ENCODE assay signal across 9 mouse cellular contexts in the genomic region with DNA sequence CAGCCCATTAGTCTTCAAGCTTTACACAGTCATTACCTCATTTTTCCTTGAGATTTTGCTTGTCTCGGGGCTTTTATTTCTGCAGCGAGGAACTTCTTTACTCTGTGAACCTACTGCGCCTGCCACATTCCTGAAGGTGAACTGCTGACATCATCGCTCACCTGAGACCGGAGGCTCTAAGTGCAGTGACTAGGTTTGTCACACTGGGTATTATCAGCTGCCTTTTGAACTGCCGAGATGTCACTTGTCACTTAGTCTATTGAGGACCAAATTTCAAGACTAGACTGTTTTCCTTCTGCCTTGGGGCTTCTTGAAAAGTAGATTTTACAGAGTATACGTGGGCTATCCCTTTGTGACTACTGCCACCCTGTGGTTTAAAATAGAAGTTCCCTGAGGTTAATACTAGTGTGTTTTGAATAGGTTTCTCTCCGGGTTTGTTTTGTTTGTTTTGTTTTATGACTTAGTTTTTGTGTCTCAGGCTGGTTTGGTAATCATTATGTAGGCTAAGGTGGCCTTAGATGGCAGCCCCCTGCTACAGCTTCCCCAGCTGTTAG. TPM values are rescaled to one million over a fixed set of nuclear protein-coding genes. Genes with fewer than 3 reads are reported as not detected.
DNase-seq lines count a peak whose midpoint lies in the region; ATAC-seq and TF ChIP-seq lines count a peak whose summit lies in the region.
"Had no signal": no experiment of that assay in that cellular context is flagged by ENCODE, and none has a peak within 500 bp of the region (broad histone marks: within the 10 kb centered on the region; RNA-seq: fewer than 3 reads in every experiment).

No protein-coding gene starts in this region.

- peak; percentile 73 for TF ChIP-seq CTCF in lung, embryonic 14.5 days (IDR thresholded peaks at IDR 0.05; ENCODE audit: low read depth)

- H3K9me3 ChIP-seq in limb, embryonic 13.5 days: no peaks in the 10 kb centered on the region
- no peaks in the 10 kb centered on the region for H3K9me3 ChIP-seq in limb, embryonic 10.5 days (replicated peaks)
- H3K9me3 ChIP-seq in lung, embryonic 14.5 days (ENCODE audit: low read depth, low read length): no peaks in the 10 kb centered on the region
- H3K9me3 ChIP-seq: heart, embryonic 13.5 days had no signal

- H3K27me3 ChIP-seq in limb, embryonic 13.5 days: peaks cover 48% of the 10 kb centered on the region
- H3K27me3 ChIP-seq in limb, embryonic 10.5 days (ENCODE audit: low read depth, poor library complexity, severe bottlenecking): peaks cover 44% of the 10 kb centered on the region
- H3K27me3 ChIP-seq in lung, embryonic 14.5 days (ENCODE audit: insufficient read depth, low read length): no peaks in the 10 kb centered on the region

- H3K4me1 ChIP-seq in limb, embryonic 13.5 days: peaks cover 57% of the 10 kb centered on the region
- H3K4me1 ChIP-seq in limb, embryonic 10.5 days: peaks cover 57% of the 10 kb centered on the region
- H3K4me1 ChIP-seq in lung, embryonic 14.5 days (ENCODE audit: insufficient read depth): peaks cover 7% of the 10 kb centered on the region; the same call in 1 of the 2 replicates

- no peak overlapping the region for H3K4me3 ChIP-seq in limb, embryonic 13.5 days
- H3K4me3 ChIP-seq in limb, embryonic 10.5 days: no peak overlapping the region
- H3K4me3 ChIP-seq in lung, embryonic 14.5 days (ENCODE audit: low read depth, low read length): no peak overlapping the region

- peaks cover 14% of the 10 kb centered on the region for H3K36me3 ChIP-seq in limb, embryonic 13.5 days
- H3K36me3 ChIP-seq in limb, embryonic 10.5 days: peaks cover 23% of the 10 kb centered on the region
- H3K36me3 ChIP-seq in lung, embryonic 14.5 days (ENCODE audit: insufficient read depth): peaks cover 13% of the 10 kb centered on the region; the same call in 1 of the 2 replicates

- WGBS in limb, embryonic 13.5 days: 40% methylated on average over 8 of the region's 8 CpGs
- 41% methylated on average over 8 of the region's 8 CpGs for WGBS in limb, embryonic 10.5 days
- WGBS in lung, embryonic 14.5 days: 28% methylated on average over 8 of the region's 8 CpGs

- no peak overlapping the region for H3K9ac ChIP-seq in limb, embryonic 13.5 days
- H3K9ac ChIP-seq in lung, embryonic 14.5 days: no peak overlapping the region

- ATAC-seq in limb, embryonic 13.5 days (ENCODE audit: low FRiP score, low read depth): peak; percentile 35; the same call in 1 of the 2 replicates
- ATAC-seq in lung, embryonic 14.5 days (ENCODE audit: insufficient read depth): no peak

- no peak overlapping the region for H3K4me2 ChIP-seq in limb, embryonic 13.5 days (replicated peaks)
- no peak overlapping the region for H3K4me2 ChIP-seq in lung, embryonic 14.5 days

- H3K27ac ChIP-seq in limb, embryonic 13.5 days: no peak overlapping the region
- H3K27ac ChIP-seq in limb, embryonic 10.5 days: no peak overlapping the region
- no peak overlapping the region for H3K27ac ChIP-seq in lung, embryonic 14.5 days (ENCODE audit: low read depth)
- H3K27ac ChIP-seq: heart, embryonic 13.5 days had no signal

- peak; percentile 69 for DNase-seq in cerebellum, adult 8-10 months
- DNase-seq in cerebellum, adult 11-12 months: no peak
- no peak for DNase-seq in limb, embryonic 10.5 days (ENCODE audit: low spot score)
- DNase-seq in embryo, embryonic 10.5 days (ENCODE audit: low spot score): peak; percentile 91
- DNase-seq in lung, embryonic 14.5 days: peak; percentile 92
- DNase-seq in ovary, postnatal 10 days (ENCODE audit: low spot score): no peak
- DNase-seq in thymus, postnatal 25 days: no peak

RNA-seq across cellular contexts. Expression of a gene that starts 5.1 kb away (rescaled TPM):
- polyA plus RNA-seq in limb, embryonic 13.5 days (2015; fragmentation: Nextera tagmentation; extraction: Ambion mirVana): 74.9 and 76.6 TPM in 2 replicates
- polyA plus RNA-seq in limb, embryonic 10.5 days (2016; fragmentation: Nextera tagmentation; extraction: Ambion mirVana): 93.6 and 101 TPM in 2 replicates
- polyA plus RNA-seq in lung, embryonic 14.5 days (2014; fragmentation: Nextera tagmentation; extraction: Ambion mirVana): 87.1 and 90.3 TPM in 2 replicates

RNA-seq across cellular contexts. Expression of a gene that starts 8.5 kb away (rescaled TPM):
- polyA plus RNA-seq in limb, embryonic 13.5 days (2015; fragmentation: Nextera tagmentation; extraction: Ambion mirVana): 405 and 439 TPM in 2 replicates
- polyA plus RNA-seq in limb, embryonic 10.5 days (2016; fragmentation: Nextera tagmentation; extraction: Ambion mirVana): 202 and 253 TPM in 2 replicates
- polyA plus RNA-seq in lung, embryonic 14.5 days (2014; fragmentation: Nextera tagmentation; extraction: Ambion mirVana): 111 and 129 TPM in 2 replicates

RNA-seq across cellular contexts. Expression of a gene that starts 11.4 kb away (rescaled TPM):
- 5.1 and 5.5 TPM in 2 replicates for polyA plus RNA-seq in limb, embryonic 13.5 days (2015; fragmentation: Nextera tagmentation; extraction: Ambion mirVana)
- polyA plus RNA-seq in limb, embryonic 10.5 days (2016; fragmentation: Nextera tagmentation; extraction: Ambion mirVana): 6.1 and 7.8 TPM in 2 replicates
- polyA plus RNA-seq in lung, embryonic 14.5 days (2014; fragmentation: Nextera tagmentation; extraction: Ambion mirVana): 8.2 and 9.6 TPM in 2 replicates

RNA-seq across cellular contexts. Expression of a gene that starts 14.7 kb away (rescaled TPM):
- polyA plus RNA-seq in limb, embryonic 13.5 days (2015; fragmentation: Nextera tagmentation; extraction: Ambion mirVana): 104 and 106 TPM in 2 replicates
- 118 and 123 TPM in 2 replicates for polyA plus RNA-seq in limb, embryonic 10.5 days (2016; fragmentation: Nextera tagmentation; extraction: Ambion mirVana)
- 103 and 106 TPM in 2 replicates for polyA plus RNA-seq in lung, embryonic 14.5 days (2014; fragmentation: Nextera tagmentation; extraction: Ambion mirVana)

RNA-seq across cellular contexts. Expression of a gene that starts 22.7 kb away (rescaled TPM):
- polyA plus RNA-seq in limb, embryonic 13.5 days (2015; fragmentation: Nextera tagmentation; extraction: Ambion mirVana): 0.14 TPM in 1 of 2 replicates, not detected in the other
- not detected in 2 replicates for polyA plus RNA-seq in limb, embryonic 10.5 days (2016; fragmentation: Nextera tagmentation; extraction: Ambion mirVana)
- not detected in 2 replicates for polyA plus RNA-seq in lung, embryonic 14.5 days (2014; fragmentation: Nextera tagmentation; extraction: Ambion mirVana)
- polyA plus RNA-seq: heart, embryonic 13.5 days had no signal

Comparison
In these comparisons a context has a peak if more than half of its experiments do, and no peak if none do; other contexts are left out.
1. DNase-seq: peak in cerebellum, adult 8-10 months (single experiment), embryo, embryonic 10.5 days (single experiment) and lung, embryonic 14.5 days (single experiment); none in cerebellum, adult 11-12 months (single experiment), limb, embryonic 10.5 days (single experiment), ovary, postnatal 10 days (single experiment) and thymus, postnatal 25 days (single experiment).